Mouse (Mus musculus) liver, embryonic 13.5 days (tissue): ENCODE data around the gene Jam2. TPM values are rescaled to one million over a fixed set of nuclear protein-coding genes. Genes with fewer than 3 reads are reported as not detected.

Experiments
- ATAC-seq: fragments of 200-750 bp; cut with Nextera tagmentation; 2 replicates; pipeline ENCODE4 v1.8.0; 2017; ENCODE audit warnings: low read depth, mild to moderate bottlenecking, moderate number of reproducible peaks, moderate library complexity
- DNase-seq: peaks from one replicate; pipeline ENCODE4 v3.0.0; 2022
- H3K27ac ChIP-seq: fragments of 300-500 bp; sonication (generic); 2 replicates; pipeline ENCODE4 v1.5.1; 2015; ENCODE audit warnings: moderate library complexity, mild to moderate bottlenecking, inconsistent platforms
- H3K27me3 ChIP-seq: fragments of 300-500 bp; sonication (generic); 2 replicates; pipeline ENCODE4 v1.6.1; 2015; ENCODE audit warnings: mild to moderate bottlenecking, inconsistent platforms
- H3K36me3 ChIP-seq: fragments of 300-500 bp; sonication (generic); 2 replicates; pipeline ENCODE4 v1.6.1; 2015; ENCODE audit warnings: mild to moderate bottlenecking, inconsistent platforms
- H3K4me1 ChIP-seq: fragments of 300-500 bp; sonication (generic); replicated peaks from 2 replicates; pipeline ENCODE4 v1.6.1; 2015; ENCODE audit warnings: inconsistent platforms
- H3K4me2 ChIP-seq: fragments of 300-500 bp; sonication (generic); 2 replicates; pipeline ENCODE4 v1.6.1; 2015; ENCODE audit warnings: inconsistent platforms, mild to moderate bottlenecking, moderate library complexity
- H3K4me3 ChIP-seq: fragments of 300-500 bp; sonication (generic); replicated peaks from 2 replicates; pipeline ENCODE4 v1.5.1; 2015; ENCODE audit warnings: mild to moderate bottlenecking, inconsistent platforms
- H3K9ac ChIP-seq: fragments of 300-500 bp; sonication (generic); 2 replicates; pipeline ENCODE4 v1.6.1; 2015; ENCODE audit warnings: mild to moderate bottlenecking, inconsistent platforms
- H3K9me3 ChIP-seq: fragments of 300-500 bp; sonication (generic); replicated peaks from 2 replicates; pipeline ENCODE4 v1.6.1; 2016; ENCODE audit warnings: inconsistent platforms
- WGBS: fragments of 180-500 bp; shearing (Covaris S2); methylation state at CpG from one replicate; pipeline ENCODE4 v1.1.7; 2015; ENCODE audit not compliant: insufficient replicate concordance; 5-methylcytosine and 5-hydroxymethylcytosine counted together
- polyA plus RNA-seq: library from polyadenylated mRNA; unstranded; fragments of >200 nt; fragmentation: Nextera tagmentation; extraction: Ambion mirVana; gene quantifications from 2 replicates; pipeline ENCODE4 v1.2.1, GENCODE M21; 2015

Jam2 gene
- polyA plus RNA-seq, 1 experiment from 2014 or later, result 0.89 TPM

GRCm38 (mm10) chr16:84790595-84791165 is 16.8 kb downstream of the Jam2 start:
- H3K27me3 ChIP-seq, result no peaks in the 10 kb centered on the region
- no peak overlapping the region for H3K27ac ChIP-seq
- no peak overlapping the region for H3K4me2 ChIP-seq
- 35% methylated on average over 2 of the region's 2 CpGs for WGBS
- no peaks in the 10 kb centered on the region for H3K36me3 ChIP-seq
- H3K9me3 ChIP-seq, result no peaks in the 10 kb centered on the region
- H3K9ac ChIP-seq, result no peak overlapping the region
- ATAC-seq, result no peak
- no peaks in the 10 kb centered on the region for H3K4me1 ChIP-seq
- no peak overlapping the region for H3K4me3 ChIP-seq
- no peak for DNase-seq

GRCm38 (mm10) chr16:84793401-84793800 is 19.5 kb downstream of the Jam2 start:
- H3K4me2 ChIP-seq, result no peak overlapping the region
- no peaks in the 10 kb centered on the region for H3K9me3 ChIP-seq
- no peak overlapping the region for H3K27ac ChIP-seq
- no peaks in the 10 kb centered on the region for H3K27me3 ChIP-seq
- H3K9ac ChIP-seq, result no peak overlapping the region
- no peak for DNase-seq
- 71% methylated on average over 14 of the region's 14 CpGs for WGBS
- H3K4me1 ChIP-seq, result no peaks in the 10 kb centered on the region
- H3K4me3 ChIP-seq, result no peak overlapping the region
- H3K36me3 ChIP-seq, result no peaks in the 10 kb centered on the region
- ATAC-seq, result no peak

GRCm38 (mm10) chr16:84795337-84795736 is 21.4 kb downstream of the Jam2 start:
- WGBS, result 48% methylated on average over 3 of the region's 3 CpGs
- no peaks in the 10 kb centered on the region for H3K9me3 ChIP-seq
- H3K4me3 ChIP-seq, result no peak overlapping the region
- no peak for DNase-seq
- no peak overlapping the region for H3K27ac ChIP-seq
- no peaks in the 10 kb centered on the region for H3K4me1 ChIP-seq
- H3K9ac ChIP-seq, result no peak overlapping the region
- no peak for ATAC-seq
- H3K27me3 ChIP-seq, result no peaks in the 10 kb centered on the region
- H3K4me2 ChIP-seq, result no peak overlapping the region
- no peaks in the 10 kb centered on the region for H3K36me3 ChIP-seq

GRCm38 (mm10) chr16:84796678-84797077 is 22.8 kb downstream of the Jam2 start:
- Histone ChIP-seq H3K36me3 (no peaks in the 10 kb centered on the region), H3K9me3 (no peaks in the 10 kb centered on the region), H3K27ac (no peak overlapping the region), H3K9ac (no peak overlapping the region), H3K4me2 (no peak overlapping the region), H3K4me3 (no peak overlapping the region), H3K4me1 (no peaks in the 10 kb centered on the region), H3K27me3 (no peaks in the 10 kb centered on the region)
- ATAC-seq, result no peak
- DNase-seq, result no peak
- WGBS, result 63% methylated on average over 9 of the region's 9 CpGs

DNA sequence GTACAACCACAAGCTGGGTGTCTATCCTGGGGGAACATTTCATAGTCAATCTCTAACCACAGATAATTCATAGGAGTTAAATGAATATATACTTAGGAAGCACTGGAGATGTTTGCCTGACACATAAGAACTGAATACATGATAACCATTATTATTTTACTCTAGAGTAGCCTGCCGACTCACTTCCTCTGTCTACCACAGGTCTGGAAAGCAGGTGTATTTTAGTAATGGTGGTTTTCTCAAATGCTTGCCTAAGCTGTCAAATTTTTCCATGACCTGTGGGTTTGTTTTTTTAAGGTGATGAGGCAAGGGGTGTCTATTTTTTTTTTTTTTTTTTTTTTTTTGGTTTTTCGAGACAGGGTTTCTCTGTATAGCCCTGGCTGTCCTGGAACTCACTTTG is 26.1 kb downstream of the Jam2 start:
- Histone ChIP-seq H3K9me3 (no peaks in the 10 kb centered on the region), H3K4me2 (no peak overlapping the region), H3K4me3 (no peak overlapping the region), H3K4me1 (no peaks in the 10 kb centered on the region), H3K27me3 (no peaks in the 10 kb centered on the region), H3K27ac (no peak overlapping the region), H3K36me3 (no peaks in the 10 kb centered on the region), H3K9ac (no peak overlapping the region)
- ATAC-seq, result no peak
- DNase-seq, result no peak
- 59% methylated on average over 1 of the region's 2 CpGs for WGBS

GRCm38 (mm10) chr16:84802217-84802616 is 28.3 kb downstream of the Jam2 start:
- no peaks in the 10 kb centered on the region for H3K4me1 ChIP-seq
- no peak for ATAC-seq
- H3K9ac ChIP-seq, result no peak overlapping the region
- H3K27me3 ChIP-seq, result no peaks in the 10 kb centered on the region
- no peak for DNase-seq
- 49% methylated on average over 6 of the region's 6 CpGs for WGBS
- no peak overlapping the region for H3K27ac ChIP-seq
- H3K4me3 ChIP-seq, result no peak overlapping the region
- H3K36me3 ChIP-seq, result no peaks in the 10 kb centered on the region
- no peak overlapping the region for H3K4me2 ChIP-seq
- H3K9me3 ChIP-seq, result no peaks in the 10 kb centered on the region

- Histone ChIP-seq H3K27me3 (no peaks in the 10 kb centered on the region), H3K36me3 (no peaks in the 10 kb centered on the region), H3K9ac (no peak overlapping the region), H3K9me3 (no peaks in the 10 kb centered on the region; the same call in 1 of the 2 replicates), H3K27ac (no peak overlapping the region), H3K4me2 (no peak overlapping the region), H3K4me1 (no peaks in the 10 kb centered on the region), H3K4me3 (no peak overlapping the region)
- DNase-seq, result no peak
- WGBS, result 39% methylated on average over 5 of the region's 5 CpGs
- no peak for ATAC-seq
Observed at GRCm38 (mm10) chr16:84804866-84805265, 30.9 kb downstream of the Jam2 start.

DNA sequence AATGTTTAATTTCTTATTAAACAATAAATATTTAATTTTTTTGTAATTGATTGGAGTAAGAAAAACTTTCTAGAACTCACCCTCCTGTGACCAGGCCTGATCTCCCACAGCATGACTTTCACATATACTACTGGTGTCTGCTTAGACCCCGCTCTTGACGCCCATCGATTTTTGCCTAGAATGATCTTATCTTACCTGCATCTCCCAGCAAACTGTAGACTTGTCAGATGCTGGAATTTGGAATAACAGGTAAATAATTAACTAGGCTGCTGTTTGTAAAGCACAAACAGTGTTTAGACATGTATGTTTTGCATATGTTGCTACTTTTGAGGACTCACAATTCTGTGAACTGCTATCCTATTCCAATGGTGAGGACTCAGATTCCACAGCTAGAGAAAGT is 32.3 kb downstream of the Jam2 start:
- ATAC-seq (peak; percentile 44; the same call in 1 of the 2 replicates), DNase-seq (no peak)
- H3K4me1 ChIP-seq, result no peaks in the 10 kb centered on the region
- 73% methylated on average over 3 of the region's 3 CpGs for WGBS
- H3K9me3 ChIP-seq, result no peaks in the 10 kb centered on the region; the same call in 1 of the 2 replicates
- no peak overlapping the region for H3K4me2 ChIP-seq
- H3K27me3 ChIP-seq, result no peaks in the 10 kb centered on the region
- no peaks in the 10 kb centered on the region for H3K36me3 ChIP-seq
- no peak overlapping the region for H3K4me3 ChIP-seq
- no peak overlapping the region for H3K9ac ChIP-seq
- H3K27ac ChIP-seq, result no peak overlapping the region

DNA sequence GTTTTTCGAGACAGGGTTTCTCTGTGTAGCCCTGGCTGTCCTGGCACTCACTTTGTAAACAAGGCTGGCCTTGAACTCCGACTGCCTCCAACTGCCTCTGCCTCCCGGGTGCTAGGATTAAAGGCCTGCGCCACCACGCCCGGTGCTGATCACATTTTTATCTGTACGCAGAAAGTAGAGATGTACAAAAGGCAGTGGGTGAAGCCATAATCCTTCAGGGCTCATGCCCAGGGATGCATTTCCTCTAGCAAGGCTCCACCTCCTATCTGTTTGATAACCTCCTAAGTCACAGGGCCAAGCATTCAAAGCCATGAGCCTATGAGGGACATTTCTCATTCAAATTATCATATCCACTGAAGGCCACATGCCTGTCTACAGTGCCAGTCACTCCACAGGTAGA is 34.0 kb downstream of the Jam2 start:
- no peaks in the 10 kb centered on the region; the same call in 1 of the 2 replicates for H3K9me3 ChIP-seq
- no peak overlapping the region for H3K27ac ChIP-seq
- no peaks in the 10 kb centered on the region for H3K4me1 ChIP-seq
- no peak overlapping the region for H3K9ac ChIP-seq
- H3K4me3 ChIP-seq, result no peak overlapping the region
- H3K36me3 ChIP-seq, result no peaks in the 10 kb centered on the region
- 71% methylated on average over 7 of the region's 7 CpGs for WGBS
- ATAC-seq, result no peak
- no peak for DNase-seq
- no peaks in the 10 kb centered on the region for H3K27me3 ChIP-seq
- no peak overlapping the region for H3K4me2 ChIP-seq

- H3K27me3 ChIP-seq, result no peaks in the 10 kb centered on the region
- WGBS, result 65% methylated on average over 1 of the region's 1 CpGs
- H3K9ac ChIP-seq, result no peak overlapping the region
- H3K36me3 ChIP-seq, result no peaks in the 10 kb centered on the region
- no peak overlapping the region for H3K27ac ChIP-seq
- no peak overlapping the region for H3K4me2 ChIP-seq
- H3K4me3 ChIP-seq, result no peak overlapping the region
- no peaks in the 10 kb centered on the region for H3K4me1 ChIP-seq
- ATAC-seq (no peak), DNase-seq (no peak)
- H3K9me3 ChIP-seq, result no peaks in the 10 kb centered on the region; the same call in 1 of the 2 replicates
Observed at GRCm38 (mm10) chr16:84810254-84810653, 36.3 kb downstream of the Jam2 start.

GRCm38 (mm10) chr16:84813852-84814251 is 39.9 kb downstream of the Jam2 start:
- Histone ChIP-seq H3K4me1 (no peaks in the 10 kb centered on the region), H3K27ac (no peak overlapping the region), H3K9ac (no peak overlapping the region), H3K27me3 (no peaks in the 10 kb centered on the region), H3K4me3 (no peak overlapping the region), H3K36me3 (no peaks in the 10 kb centered on the region), H3K9me3 (no peaks in the 10 kb centered on the region), H3K4me2 (no peak overlapping the region)
- no peak for DNase-seq
- 59% methylated on average over 8 of the region's 8 CpGs for whole genome bisulfite sequencing
- ATAC-seq, result no peak

GRCm38 (mm10) chr16:84814511-84814910 is 40.6 kb downstream of the Jam2 start:
- no peaks in the 10 kb centered on the region for H3K4me1 ChIP-seq
- H3K27me3 ChIP-seq, result no peaks in the 10 kb centered on the region
- no peak overlapping the region for H3K9ac ChIP-seq
- ATAC-seq (no peak), DNase-seq (no peak)
- no peaks in the 10 kb centered on the region for H3K9me3 ChIP-seq
- WGBS, result 23% methylated on average over 8 of the region's 8 CpGs
- no peaks in the 10 kb centered on the region for H3K36me3 ChIP-seq
- H3K4me3 ChIP-seq, result no peak overlapping the region
- no peak overlapping the region for H3K27ac ChIP-seq
- H3K4me2 ChIP-seq, result no peak overlapping the region
